Mouse (Mus musculus) liver, embryonic 11.5 days (tissue): Measurements from ENCODE around the gene Ifnl2. TPM values are rescaled to one million over a fixed set of nuclear protein-coding genes. Genes with fewer than 3 reads are reported as not detected.
"Not testable (repeated sequence)": the region's sequence is repeated elsewhere in the genome, so short reads cannot be mapped to it uniquely, and the experiment has no call there.

Source experiments
- ATAC-seq: fragments of 200-750 bp; cut with Nextera tagmentation; replicated peaks from 2 replicates; pipeline ENCODE4 v1.8.0; 2017; ENCODE audit warnings: moderate number of reproducible peaks, mild to moderate bottlenecking, moderate TSS enrichment, moderate library complexity; ENCODE audit not compliant: low FRiP score
- DNase-seq: peaks from one replicate; pipeline ENCODE4 v3.0.0-alpha.2; 2017; ENCODE audit warnings: low spot score
- H3K27ac ChIP-seq: fragments of 300-500 bp; sonication (generic); 2 replicates; pipeline ENCODE4 v1.5.1; 2014; ENCODE audit warnings: mild to moderate bottlenecking, low read depth, low read length, control low read depth
- H3K27me3 ChIP-seq: fragments of 300-500 bp; sonication (generic); replicated peaks from 2 replicates; pipeline ENCODE4 v1.6.1; 2014; ENCODE audit warnings: low read length, mixed read lengths; ENCODE audit not compliant: control insufficient read depth, insufficient read depth
- H3K36me3 ChIP-seq: fragments of 300-500 bp; sonication (generic); 2 replicates; pipeline ENCODE4 v1.6.1; 2014; ENCODE audit warnings: mild to moderate bottlenecking, low read length, moderate library complexity, mixed read lengths; ENCODE audit not compliant: control insufficient read depth, insufficient read depth
- H3K4me1 ChIP-seq: fragments of 300-500 bp; sonication (generic); replicated peaks from 2 replicates; pipeline ENCODE4 v1.6.1; 2014; ENCODE audit warnings: low read length, mixed read lengths; ENCODE audit not compliant: control insufficient read depth, insufficient read depth
- H3K4me2 ChIP-seq: fragments of 300-500 bp; sonication (generic); 2 replicates; pipeline ENCODE4 v1.6.1; 2014; ENCODE audit warnings: mild to moderate bottlenecking, control low read depth, moderate library complexity
- H3K4me3 ChIP-seq: fragments of 300-500 bp; sonication (generic); 2 replicates; pipeline ENCODE4 v1.5.1; 2014; ENCODE audit warnings: low read depth, low read length, control low read depth
- H3K9ac ChIP-seq: fragments of 300-500 bp; sonication (generic); 2 replicates; pipeline ENCODE4 v1.6.1; 2014; ENCODE audit warnings: low read depth, low read length, control low read depth
- H3K9me3 ChIP-seq: fragments of 300-500 bp; sonication (generic); 2 replicates; pipeline ENCODE4 v1.6.1; 2016; ENCODE audit warnings: low read length, inconsistent platforms, mixed read lengths; ENCODE audit not compliant: control insufficient read depth
- WGBS: fragments of 180-500 bp; shearing (Covaris S2); extraction: QIAGEN DNeasy Blood & Tissue Kit; methylation state at CpG from one replicate; pipeline ENCODE4 v1.1.7; 2014; 5-methylcytosine and 5-hydroxymethylcytosine counted together
- polyA plus RNA-seq: library from polyadenylated mRNA; unstranded; fragments of >200 nt; fragmentation: Nextera tagmentation; extraction: Ambion mirVana; gene quantifications from 2 replicates; pipeline ENCODE4 v1.2.1, GENCODE M21; 2014

Gene Ifnl2
- polyA plus RNA-seq = not detected in 2 replicates

DNA sequence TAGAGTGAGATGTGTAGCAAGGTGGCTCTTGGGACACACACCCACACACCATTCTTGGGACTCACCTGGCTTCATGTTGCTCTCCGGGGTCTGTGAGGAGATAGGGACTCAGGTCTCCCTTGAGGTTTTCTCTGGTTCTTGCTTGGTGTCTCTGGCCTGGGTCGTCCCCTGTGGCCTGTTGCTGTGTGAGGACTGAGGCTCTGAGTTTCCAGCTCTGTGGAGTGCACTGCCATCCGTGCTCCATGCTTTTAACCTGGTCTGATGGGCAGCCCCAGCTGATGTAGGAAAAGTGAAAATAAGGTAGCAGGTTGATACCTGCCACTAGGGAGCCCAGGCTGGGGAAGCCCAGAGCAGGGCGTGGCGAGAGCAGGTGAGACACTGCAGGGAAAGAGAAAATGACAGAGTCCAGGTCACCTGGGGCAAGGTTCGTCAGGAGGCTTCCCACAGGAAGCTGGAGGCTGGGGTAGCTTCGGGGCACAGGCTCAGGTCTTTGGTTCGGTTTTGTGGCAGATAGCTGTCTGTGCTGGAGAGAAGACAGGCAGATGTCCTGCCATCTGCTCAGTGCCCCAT, at the start of gene Ifnl2:
Gene Ifnl2 (minus strand): TSS at position 51 of the 570 bp plus-strand sequence.
- not testable (repeated sequence) for H3K9me3 ChIP-seq, H3K4me1 ChIP-seq, H3K27ac ChIP-seq, H3K27me3 ChIP-seq, H3K4me2 ChIP-seq, H3K9ac ChIP-seq, ATAC-seq, H3K4me3 ChIP-seq, DNase-seq, H3K36me3 ChIP-seq
- 59% methylated on average over 8 of the region's 8 CpGs for WGBS

DNA sequence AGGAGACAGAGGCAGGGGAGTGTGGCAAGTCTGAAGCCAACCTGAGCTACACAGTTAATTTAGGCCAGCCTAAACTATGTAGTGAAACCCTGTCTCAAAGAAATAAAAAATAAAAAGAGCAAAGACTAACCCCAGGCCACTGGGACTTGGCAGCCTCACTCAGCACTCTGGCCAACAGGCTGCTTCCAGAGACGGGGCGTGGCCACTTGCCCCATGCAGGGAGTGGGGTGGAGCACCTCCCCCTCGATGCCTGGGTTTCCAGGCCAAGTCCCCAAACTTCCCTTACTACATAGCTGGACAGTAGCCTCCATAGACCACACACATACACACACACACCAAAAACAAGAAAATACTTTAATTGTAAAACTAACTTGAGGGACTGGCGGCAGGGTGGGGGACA, 48.2 kb upstream of the Ifnl2 start:
- WGBS = 62% methylated on average over 4 of the region's 4 CpGs
- H3K27me3 ChIP-seq = no peaks in the 10 kb centered on the region
- H3K9ac ChIP-seq = no peak overlapping the region
- ATAC-seq (no peak), DNase-seq (no peak)
- no peak overlapping the region for H3K4me2 ChIP-seq
- peaks cover 26% of the 10 kb centered on the region for H3K36me3 ChIP-seq
- H3K27ac ChIP-seq = no peak overlapping the region
- H3K4me1 ChIP-seq = peaks cover 10% of the 10 kb centered on the region
- H3K9me3 ChIP-seq = no peaks in the 10 kb centered on the region
- H3K4me3 ChIP-seq = no peak overlapping the region

DNA sequence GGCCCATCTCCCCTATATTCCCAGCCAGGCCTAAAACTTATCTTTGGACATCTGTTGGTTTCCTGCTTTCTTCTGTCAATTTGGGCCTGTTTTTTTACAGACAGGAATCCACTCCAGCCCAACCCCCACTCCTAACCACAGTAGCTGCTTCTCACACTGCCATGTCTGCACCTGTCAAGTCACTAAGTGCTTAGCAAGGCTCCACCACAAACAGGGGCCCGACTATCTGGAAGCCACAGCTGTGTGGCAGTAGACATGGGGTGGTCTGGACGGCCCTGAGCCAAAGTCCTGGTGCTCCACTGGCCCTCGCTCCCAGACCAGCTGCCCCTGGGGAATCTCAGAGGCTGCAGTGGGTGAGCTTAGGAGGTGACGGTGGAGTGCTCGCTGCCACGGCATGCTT, 47.5 kb upstream of the Ifnl2 start:
- WGBS = 34% methylated on average over 6 of the region's 6 CpGs
- ATAC-seq (peak; percentile 50; the same call in 1 of the 2 replicates), DNase-seq (no peak)
- Histone ChIP-seq H3K9ac (no peak overlapping the region), H3K9me3 (no peaks in the 10 kb centered on the region), H3K27me3 (no peaks in the 10 kb centered on the region), H3K4me3 (no peak overlapping the region), H3K4me2 (no peak overlapping the region), H3K36me3 (peaks cover 18% of the 10 kb centered on the region), H3K27ac (no peak overlapping the region), H3K4me1 (peaks cover 10% of the 10 kb centered on the region)

DNA sequence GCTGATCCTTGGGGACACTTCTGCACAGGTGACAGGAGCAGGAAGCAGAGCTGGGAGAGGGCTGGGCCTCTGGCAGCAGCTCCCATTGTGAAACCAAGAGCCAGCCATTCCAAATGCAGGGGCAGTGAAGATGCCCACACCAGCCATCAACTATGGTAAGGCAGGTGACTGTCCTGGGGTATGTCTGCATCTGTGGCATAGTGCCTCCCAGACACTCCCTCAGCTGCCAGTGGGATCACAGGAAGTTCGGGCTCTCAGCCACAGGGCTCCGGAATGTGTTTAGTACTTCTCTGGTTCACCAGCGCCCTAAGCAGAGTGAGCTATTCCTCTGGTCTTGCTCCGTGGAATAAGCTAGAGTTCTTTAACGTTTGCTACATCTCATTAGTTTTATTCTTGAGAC, 46.8 kb upstream of the Ifnl2 start:
- 61% methylated on average over 5 of the region's 5 CpGs for WGBS
- Histone ChIP-seq H3K36me3 (peaks cover 12% of the 10 kb centered on the region), H3K27me3 (no peaks in the 10 kb centered on the region), H3K9ac (no peak overlapping the region), H3K4me3 (no peak overlapping the region), H3K27ac (no peak overlapping the region), H3K9me3 (no peaks in the 10 kb centered on the region), H3K4me1 (peaks cover 10% of the 10 kb centered on the region), H3K4me2 (no peak overlapping the region)
- DNase-seq (no peak), ATAC-seq (no peak)

DNA sequence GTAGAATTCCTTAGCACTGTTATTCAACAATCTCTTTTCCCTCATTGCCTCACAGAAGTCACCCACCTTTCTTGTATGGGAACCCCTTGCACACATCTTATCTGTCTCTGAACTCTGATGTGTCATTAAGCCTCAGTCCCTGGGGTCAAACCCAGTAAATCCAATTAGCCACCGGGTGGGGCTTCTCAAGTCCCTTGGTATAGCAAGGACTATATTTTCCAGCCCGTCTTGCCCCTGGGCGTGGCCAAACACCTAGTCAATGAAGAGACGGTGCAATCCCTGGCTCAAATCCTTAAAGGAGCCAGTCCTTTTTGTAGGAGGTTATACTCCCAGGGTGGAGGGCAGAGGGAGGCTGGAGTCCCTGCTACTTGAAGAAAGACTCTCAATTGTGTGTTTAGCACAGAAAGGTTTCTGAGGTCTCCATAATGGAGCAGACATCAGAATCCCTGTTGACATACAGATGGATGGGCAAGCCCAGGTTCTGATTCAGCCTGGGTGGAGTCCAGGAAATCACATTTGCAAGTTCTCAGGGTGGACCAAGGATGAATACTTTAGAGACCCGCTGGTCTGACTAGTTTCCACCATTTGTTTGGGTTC, 45.8 kb upstream of the Ifnl2 start:
- Histone ChIP-seq H3K27me3 (no peaks in the 10 kb centered on the region), H3K4me2 (no peak overlapping the region), H3K9ac (no peak overlapping the region), H3K4me1 (peaks cover 10% of the 10 kb centered on the region), H3K36me3 (peaks cover 9% of the 10 kb centered on the region), H3K27ac (no peak overlapping the region), H3K4me3 (no peak overlapping the region), H3K9me3 (no peaks in the 10 kb centered on the region)
- no peak for DNase-seq
- no peak for ATAC-seq
- 28% methylated on average over 5 of the region's 5 CpGs for WGBS

DNA sequence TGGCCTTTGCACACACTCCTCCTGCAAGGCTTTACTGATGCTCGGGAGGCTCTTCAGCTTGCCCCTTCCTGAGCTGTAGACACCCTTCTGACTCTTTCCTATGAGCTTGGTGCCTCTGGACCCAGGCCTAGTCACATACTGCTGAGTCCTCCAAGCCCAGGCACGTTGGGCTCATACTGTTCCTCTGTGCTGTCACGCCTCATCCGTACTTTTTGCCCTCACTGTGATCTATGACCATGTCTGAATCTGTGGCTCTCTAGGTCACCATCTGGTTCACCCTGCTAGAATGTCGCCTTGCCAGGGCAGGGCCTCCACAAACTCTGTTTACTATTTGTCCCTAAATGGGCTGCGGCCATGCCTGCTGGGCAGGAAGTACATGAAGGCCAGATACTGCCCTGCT, 42.8 kb upstream of the Ifnl2 start:
- DNase-seq = no peak
- Histone ChIP-seq H3K4me2 (no peak overlapping the region), H3K36me3 (no peaks in the 10 kb centered on the region), H3K9ac (no peak overlapping the region), H3K9me3 (no peaks in the 10 kb centered on the region), H3K4me1 (peaks cover 8% of the 10 kb centered on the region), H3K27ac (no peak overlapping the region), H3K27me3 (0 out of 2 replicates have a peak, but pooled peaks cover 1% of the 10 kb centered on the region), H3K4me3 (no peak overlapping the region)
- no peak for ATAC-seq
- WGBS = 91% methylated on average over 6 of the region's 6 CpGs

DNA sequence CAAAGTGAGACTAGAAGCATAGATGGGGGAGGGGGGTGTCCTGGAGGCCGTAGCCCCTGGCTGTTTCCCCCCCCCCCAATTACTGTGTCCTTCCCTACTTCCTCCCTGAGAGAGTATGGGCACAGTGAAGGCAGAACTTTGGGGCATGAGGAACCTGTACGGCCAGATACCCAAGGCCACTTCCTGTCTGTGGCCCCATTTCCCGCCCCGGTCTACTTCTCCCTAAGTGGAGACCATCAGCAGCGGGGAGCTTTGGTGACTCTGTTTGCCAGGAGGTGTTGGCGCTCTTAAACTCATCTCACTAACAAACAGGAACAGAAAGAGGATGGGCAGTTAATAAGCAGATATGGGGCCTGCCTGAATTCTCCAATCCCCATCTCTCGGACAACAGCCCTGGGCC, 37.4 kb upstream of the Ifnl2 start:
- 0 out of 2 replicates have a peak overlapping the region, but pooled peaks have one; percentile 10 for H3K4me3 ChIP-seq
- H3K27me3 ChIP-seq = peaks cover 47% of the 10 kb centered on the region
- no peaks in the 10 kb centered on the region for H3K9me3 ChIP-seq
- no peak overlapping the region for H3K9ac ChIP-seq
- H3K4me1 ChIP-seq = peaks cover 10% of the 10 kb centered on the region
- no peaks in the 10 kb centered on the region for H3K36me3 ChIP-seq
- ATAC-seq (0 out of 2 replicates have a peak, but pooled peaks have one; percentile 43), DNase-seq (no peak)
- no peak overlapping the region for H3K27ac ChIP-seq
- peak overlapping the region; percentile 54; the same call in 1 of the 2 replicates for H3K4me2 ChIP-seq
- WGBS = 46% methylated on average over 7 of the region's 7 CpGs

DNA sequence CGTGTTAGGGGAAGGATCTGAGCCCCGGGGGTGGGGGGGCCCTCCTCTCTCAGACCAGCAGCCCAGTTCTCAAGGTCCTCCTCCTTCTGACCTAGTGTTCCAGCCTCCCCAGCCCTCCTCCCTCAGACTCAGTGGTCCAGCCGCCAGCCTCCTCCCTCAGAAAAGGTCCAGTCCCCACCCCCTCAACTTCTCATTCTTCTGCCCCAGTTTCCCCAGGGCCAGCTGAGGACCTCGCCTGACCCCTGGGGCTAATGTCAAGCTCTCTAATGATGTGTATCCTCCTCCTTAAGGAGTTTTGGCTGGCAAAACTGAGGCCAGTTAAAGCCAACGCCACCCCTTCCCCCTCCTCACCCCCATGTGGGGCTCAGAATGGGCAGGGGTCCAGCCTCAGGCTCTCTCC, 36.9 kb upstream of the Ifnl2 start, which contains the start of gene Nccrp1:
Gene Nccrp1 (minus strand): TSS at position 101 of the 400 bp plus-strand sequence.
- ATAC-seq (no peak), DNase-seq (no peak)
- H3K4me2 ChIP-seq = peak within 1 kb of the TSS; percentile 54
- no peak within 1 kb of the TSS for H3K9ac ChIP-seq
- H3K4me3 ChIP-seq = peak within 1 kb of the TSS; percentile 35
- H3K4me1 ChIP-seq = peaks cover 10% of the 10 kb centered on the region
- H3K27me3 ChIP-seq = peaks cover 47% of the 10 kb centered on the region
- no peak within 1 kb of the TSS for H3K27ac ChIP-seq
- H3K36me3 ChIP-seq = no peaks in the 10 kb centered on the region
- no peaks in the 10 kb centered on the region for H3K9me3 ChIP-seq
- 3% methylated on average over 5 of the region's 5 CpGs for WGBS

DNA sequence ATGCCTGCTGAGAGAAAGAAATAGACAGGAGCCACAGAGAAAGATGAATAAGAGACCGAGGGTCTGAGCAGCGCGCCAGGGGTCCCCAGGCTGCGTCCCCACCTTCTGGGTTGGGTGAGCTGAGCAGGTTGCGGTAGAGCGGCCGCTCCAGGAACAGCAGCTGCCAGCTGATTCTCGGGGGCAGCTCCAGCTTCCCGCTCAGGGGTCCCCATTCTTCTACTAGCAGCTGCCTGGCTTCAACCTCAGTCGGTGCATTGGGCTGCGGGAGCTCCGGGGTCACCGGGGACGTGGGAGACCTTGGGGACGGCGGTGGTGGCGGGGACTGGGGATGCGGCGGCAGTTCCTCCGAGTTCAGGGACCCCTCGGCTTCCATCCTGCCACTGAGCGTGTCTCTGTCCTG, 36.4 kb upstream of the Ifnl2 start:
- ATAC-seq (no peak), DNase-seq (no peak)
- Histone ChIP-seq H3K4me2 (peak overlapping the region; percentile 54), H3K9ac (no peak overlapping the region), H3K4me3 (peak overlapping the region; percentile 35), H3K36me3 (no peaks in the 10 kb centered on the region), H3K4me1 (peaks cover 10% of the 10 kb centered on the region), H3K9me3 (no peaks in the 10 kb centered on the region), H3K27ac (no peak overlapping the region), H3K27me3 (peaks cover 47% of the 10 kb centered on the region)
- 1% methylated on average over 22 of the region's 22 CpGs for WGBS
